Mouse (Mus musculus): ENCODE measurements at regions not wholly inside any gene's neighbourhood (a gene's known extent, or its start where the extent isn't known, plus 50 kb on each side); places are given as distances from the start of the nearest gene placed in this dataset.

DNA sequence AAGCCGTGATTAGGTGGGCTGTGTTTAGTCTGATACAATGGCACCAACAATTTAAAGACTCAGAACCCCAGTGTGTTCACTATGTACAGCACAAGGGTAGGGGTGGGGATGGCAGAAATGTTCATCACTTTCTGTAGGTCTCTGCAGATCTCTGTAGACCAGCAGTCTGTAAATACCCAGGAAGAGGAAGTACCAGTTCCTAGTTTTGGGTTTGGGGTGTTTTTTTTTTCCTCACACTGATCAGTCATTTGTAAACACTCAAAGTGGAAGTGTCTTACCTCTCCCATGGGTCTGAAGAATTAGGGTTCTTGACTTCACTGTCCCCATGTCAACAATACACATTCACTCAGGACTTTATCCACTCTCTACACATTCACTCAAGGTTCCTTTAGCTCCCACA lies 75.5 kb upstream of the Acsl1 start:
- TF ChIP-seq CTCF (IDR thresholded peaks at IDR 0.05; ENCODE audit: control insufficient read depth, insufficient read depth, low read length): no peak
- no peak for TF ChIP-seq POLR2A (IDR thresholded peaks at IDR 0.05; ENCODE audit: borderline replicate concordance, control insufficient read depth, low read depth, low read length)
